Mouse (Mus musculus): ENCODE results near the gene Mfsd11.

DNA sequence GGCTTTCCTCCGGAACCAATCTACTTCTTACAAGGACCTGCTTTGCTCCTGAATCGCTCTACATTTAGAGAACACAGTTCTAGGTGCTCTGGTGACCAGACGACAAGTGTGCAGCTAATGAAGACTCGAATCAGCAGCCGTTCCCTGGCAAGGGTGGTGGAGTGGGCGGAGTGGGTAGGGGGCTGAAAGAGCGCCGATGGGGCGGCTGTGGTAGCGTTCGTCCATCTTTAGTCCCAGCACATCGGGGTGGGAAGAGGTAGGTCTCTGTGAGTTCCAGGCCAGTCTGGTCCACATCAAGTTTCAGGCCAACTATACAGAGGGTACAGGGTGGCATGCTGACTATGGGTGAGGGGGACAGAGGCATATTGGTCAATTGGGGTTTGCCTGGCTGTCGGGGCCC lies 38.6 kb upstream of the Mfsd11 start:
- no peak for TF ChIP-seq CTCF (IDR thresholded peaks at IDR 0.05; ENCODE audit: low read depth)
- TF ChIP-seq EP300 (IDR thresholded peaks at IDR 0.05; ENCODE audit: low read depth): no peak

Measured in liver, postnatal 0 days (tissue).